Mouse (Mus musculus) stomach, postnatal 0 days (tissue): ENCODE measurements around the gene Fam98a.

ENCODE experiments used
- CTCF ChIP-seq: IDR thresholded peaks from 2 replicates; pipeline ENCODE4 v1.5.1; 2016; ENCODE audit warnings: antibody characterized with exemption, low read depth, mild to moderate bottlenecking, moderate library complexity
- EP300 ChIP-seq: optimal IDR thresholded peaks from 2 replicates; pipeline ENCODE3; 2016; ENCODE audit warnings: antibody characterized with exemption

DNA sequence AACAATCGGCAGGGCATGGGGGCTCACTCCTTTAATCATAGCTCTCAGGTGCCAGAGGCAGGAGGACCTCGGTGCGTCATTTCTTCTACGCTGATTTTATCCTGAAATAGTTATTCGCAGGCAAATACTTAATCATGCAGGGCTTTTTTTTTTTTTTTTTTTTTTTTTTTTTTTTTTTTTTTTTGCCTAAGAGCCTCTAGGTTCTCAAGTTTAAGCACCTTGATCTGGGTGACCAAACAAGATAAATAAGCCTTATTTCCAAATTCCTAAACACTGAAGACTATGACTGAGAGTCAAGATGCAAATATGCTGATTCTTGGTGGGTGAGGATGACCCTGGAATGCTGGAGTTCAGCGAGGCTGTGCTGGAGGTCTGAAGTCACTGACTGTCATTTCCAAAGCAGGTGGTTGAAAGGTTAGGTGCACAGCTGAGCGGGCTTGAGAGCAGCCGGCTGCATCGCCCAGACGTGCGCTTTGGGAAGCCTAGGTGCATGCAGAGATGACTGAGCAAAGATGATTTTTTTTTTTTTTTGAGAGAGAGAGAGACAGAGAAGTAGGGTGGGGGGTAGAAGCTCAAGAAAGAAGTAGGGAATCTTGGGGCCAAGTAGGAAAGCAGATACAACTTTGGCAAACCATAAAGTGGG is 854 bp downstream of the Fam98a start:
- TF ChIP-seq CTCF = no peak
- no peak for TF ChIP-seq EP300
